Mouse (Mus musculus) kidney, embryonic 16.5 days (tissue): ENCODE results near the gene Mrps34. TPM values are rescaled to one million over a fixed set of nuclear protein-coding genes. Genes with fewer than 3 reads are reported as not detected.

Experiments
- ATAC-seq: fragments of 200-750 bp; cut with Nextera tagmentation; 2 replicates; pipeline ENCODE4 v1.8.0; 2017; ENCODE audit warnings: moderate TSS enrichment; ENCODE audit not compliant: low FRiP score, low TSS enrichment
- H3K27ac ChIP-seq: fragments of 300-500 bp; sonication (generic); 2 replicates; pipeline ENCODE4 v1.5.1; 2014; ENCODE audit warnings: low read length
- H3K27me3 ChIP-seq: fragments of 300-500 bp; sonication (generic); 2 replicates; pipeline ENCODE4 v1.6.1; 2014; ENCODE audit warnings: low read length, control low read depth, mixed read lengths; ENCODE audit not compliant: insufficient read depth
- H3K36me3 ChIP-seq: fragments of 300-500 bp; sonication (generic); 2 replicates; pipeline ENCODE4 v1.6.1; 2014; ENCODE audit warnings: low read length, control low read depth, mixed read lengths; ENCODE audit not compliant: insufficient read depth
- H3K4me1 ChIP-seq: fragments of 300-500 bp; sonication (generic); 2 replicates; pipeline ENCODE4 v1.6.1; 2014; ENCODE audit warnings: low read length, control low read depth, mixed read lengths; ENCODE audit not compliant: insufficient read depth
- H3K4me2 ChIP-seq: fragments of 300-500 bp; sonication (generic); replicated peaks from 2 replicates; pipeline ENCODE4 v1.6.1; 2014; ENCODE audit warnings: low read depth, low read length
- H3K4me3 ChIP-seq: fragments of 300-500 bp; sonication (generic); 2 replicates; pipeline ENCODE4 v1.5.1; 2014; ENCODE audit warnings: mild to moderate bottlenecking, low read length
- H3K9ac ChIP-seq: fragments of 300-500 bp; sonication (generic); replicated peaks from 2 replicates; pipeline ENCODE4 v1.6.1; 2014; ENCODE audit warnings: low read length
- H3K9me3 ChIP-seq: fragments of 300-500 bp; sonication (generic); 2 replicates; pipeline ENCODE4 v1.6.1; 2016; ENCODE audit warnings: low read length, control low read depth
- WGBS: fragments of 180-500 bp; shearing (Covaris S2); extraction: QIAGEN DNeasy Blood & Tissue Kit; methylation state at CpG from one replicate; pipeline ENCODE4 v1.1.7; 2014; 5-methylcytosine and 5-hydroxymethylcytosine counted together
- polyA plus RNA-seq: library from polyadenylated mRNA; unstranded; fragments of >200 nt; fragmentation: Nextera tagmentation; extraction: Ambion mirVana; gene quantifications from 2 replicates; pipeline ENCODE4 v1.2.1, GENCODE M21; 2015

Mrps34 gene
- polyA plus RNA-seq, 1 experiment from 2014 or later = 102 TPM

- 94% methylated on average over 2 of the region's 2 CpGs for WGBS
Observed at GRCm38 (mm10) chr17:24907591-24907990, 12.7 kb downstream of the Mrps34 start.

GRCm38 (mm10) chr17:24913984-24914383, 19.1 kb downstream of the Mrps34 start:
- no peaks in the 10 kb centered on the region for H3K4me1 ChIP-seq
- H3K4me3 ChIP-seq = no peak overlapping the region
- no peaks in the 10 kb centered on the region for H3K27me3 ChIP-seq
- no peaks in the 10 kb centered on the region for H3K9me3 ChIP-seq
- no peak overlapping the region for H3K4me2 ChIP-seq
- ATAC-seq = no peak
- H3K36me3 ChIP-seq = peaks cover 83% of the 10 kb centered on the region
- no peak overlapping the region for H3K27ac ChIP-seq
- no peak overlapping the region for H3K9ac ChIP-seq

More at GRCm38 (mm10) chr17:24907591-24907990, 12.7 kb downstream of the Mrps34 start:
- Histone ChIP-seq H3K9ac (no peak overlapping the region), H3K27ac (no peak overlapping the region), H3K4me2 (no peak overlapping the region), H3K4me3 (no peak overlapping the region), H3K9me3 (no peaks in the 10 kb centered on the region), H3K4me1 (no peaks in the 10 kb centered on the region), H3K36me3 (peaks cover 88% of the 10 kb centered on the region), H3K27me3 (no peaks in the 10 kb centered on the region)
- ATAC-seq = no peak

GRCm38 (mm10) chr17:24923246-24923645, 28.3 kb downstream of the Mrps34 start:
- no peak overlapping the region for H3K9ac ChIP-seq
- no peak for ATAC-seq
- no peak overlapping the region for H3K4me3 ChIP-seq
- no peak overlapping the region for H3K4me2 ChIP-seq
- H3K27me3 ChIP-seq = no peaks in the 10 kb centered on the region
- 88% methylated on average over 1 of the region's 1 CpGs for WGBS
- H3K36me3 ChIP-seq = peaks cover 64% of the 10 kb centered on the region
- H3K4me1 ChIP-seq = no peaks in the 10 kb centered on the region
- no peak overlapping the region for H3K27ac ChIP-seq
- H3K9me3 ChIP-seq = no peaks in the 10 kb centered on the region

- H3K36me3 ChIP-seq = peaks cover 22% of the 10 kb centered on the region
- ATAC-seq = no peak
- no peak overlapping the region for H3K27ac ChIP-seq
- H3K9me3 ChIP-seq = no peaks in the 10 kb centered on the region
- peaks cover 8% of the 10 kb centered on the region; the same call in 1 of the 2 replicates for H3K4me1 ChIP-seq
- H3K27me3 ChIP-seq = no peaks in the 10 kb centered on the region
- no peak overlapping the region for H3K4me3 ChIP-seq
- H3K4me2 ChIP-seq = no peak overlapping the region
- 68% methylated on average over 1 of the region's 1 CpGs for WGBS
- no peak overlapping the region for H3K9ac ChIP-seq
Observed at GRCm38 (mm10) chr17:24929506-24929905, 34.6 kb downstream of the Mrps34 start.

- Histone ChIP-seq H3K4me3 (no peak overlapping the region), H3K27ac (no peak overlapping the region), H3K4me1 (peaks cover 22% of the 10 kb centered on the region), H3K27me3 (no peaks in the 10 kb centered on the region), H3K9ac (no peak overlapping the region), H3K9me3 (no peaks in the 10 kb centered on the region), H3K36me3 (peaks cover 4% of the 10 kb centered on the region), H3K4me2 (no peak overlapping the region)
- WGBS = 95% methylated on average over 4 of the region's 4 CpGs
- ATAC-seq = no peak
Observed at GRCm38 (mm10) chr17:24932431-24932830, 37.5 kb downstream of the Mrps34 start.

- no peak overlapping the region for H3K4me2 ChIP-seq
- no peak overlapping the region for H3K27ac ChIP-seq
- H3K4me1 ChIP-seq = peaks cover 22% of the 10 kb centered on the region
- H3K4me3 ChIP-seq = no peak overlapping the region
- ATAC-seq = no peak
- no peaks in the 10 kb centered on the region for H3K9me3 ChIP-seq
- WGBS = 64% methylated on average over 4 of the region's 4 CpGs
- no peaks in the 10 kb centered on the region for H3K27me3 ChIP-seq
- no peaks in the 10 kb centered on the region for H3K36me3 ChIP-seq
- H3K9ac ChIP-seq = no peak overlapping the region
Observed at GRCm38 (mm10) chr17:24933163-24933562, 38.2 kb downstream of the Mrps34 start.

GRCm38 (mm10) chr17:24934926-24935325, 40.0 kb downstream of the Mrps34 start:
- peaks cover 22% of the 10 kb centered on the region for H3K4me1 ChIP-seq
- H3K9ac ChIP-seq = peak overlapping the region; percentile 86
- H3K4me3 ChIP-seq = peak overlapping the region; percentile 96
- no peaks in the 10 kb centered on the region for H3K27me3 ChIP-seq
- no peaks in the 10 kb centered on the region for H3K9me3 ChIP-seq
- no peaks in the 10 kb centered on the region for H3K36me3 ChIP-seq
- peak overlapping the region; percentile 81 for H3K4me2 ChIP-seq
- 80% methylated on average over 4 of the region's 4 CpGs for WGBS
- ATAC-seq = no peak
- H3K27ac ChIP-seq = no peak overlapping the region

- no peak for ATAC-seq
- H3K9me3 ChIP-seq = no peaks in the 10 kb centered on the region
- H3K4me1 ChIP-seq = peaks cover 22% of the 10 kb centered on the region
- no peaks in the 10 kb centered on the region for H3K36me3 ChIP-seq
- no peaks in the 10 kb centered on the region for H3K27me3 ChIP-seq
- peak overlapping the region; percentile 81 for H3K4me2 ChIP-seq
- H3K27ac ChIP-seq = no peak overlapping the region
- H3K4me3 ChIP-seq = peak overlapping the region; percentile 96
- H3K9ac ChIP-seq = peak overlapping the region; percentile 86
Observed at GRCm38 (mm10) chr17:24935666-24936065, 40.8 kb downstream of the Mrps34 start.

- ATAC-seq = peak; percentile 99
- no peaks in the 10 kb centered on the region for H3K36me3 ChIP-seq
- peaks cover 22% of the 10 kb centered on the region for H3K4me1 ChIP-seq
- peak within 1 kb of the TSS; percentile 81 for H3K4me2 ChIP-seq
- peak within 1 kb of the TSS; percentile 82 for H3K27ac ChIP-seq
- H3K27me3 ChIP-seq = no peaks in the 10 kb centered on the region
- under 1% methylated on average over 78 of the region's 78 CpGs for WGBS
- H3K9ac ChIP-seq = peak within 1 kb of the TSS; percentile 86
- no peaks in the 10 kb centered on the region for H3K9me3 ChIP-seq
- H3K4me3 ChIP-seq = peak within 1 kb of the TSS; percentile 96
Observed at GRCm38 (mm10) chr17:24936259-24937237, 41.6 kb downstream of the Mrps34 start, which contains the start of gene Mapk8ip3. TSS of gene Mapk8ip3 (minus strand) at chr17:24936977.

- peaks cover 22% of the 10 kb centered on the region for H3K4me1 ChIP-seq
- peak overlapping the region; percentile 96 for H3K4me3 ChIP-seq
- 47% methylated on average over 6 of the region's 6 CpGs for WGBS
- H3K36me3 ChIP-seq = no peaks in the 10 kb centered on the region
- H3K9ac ChIP-seq = peak overlapping the region; percentile 86
- no peaks in the 10 kb centered on the region for H3K9me3 ChIP-seq
- H3K27me3 ChIP-seq = no peaks in the 10 kb centered on the region
- H3K27ac ChIP-seq = peak overlapping the region; percentile 82
- peak overlapping the region; percentile 81 for H3K4me2 ChIP-seq
- ATAC-seq = no peak
Observed at GRCm38 (mm10) chr17:24937266-24937665, 42.4 kb downstream of the Mrps34 start.
